Mouse (Mus musculus): ENCODE measurements around the gene Mcm2.
A peak's percentile ranks its signal among the peaks of the same experiment; 100 is the strongest.

Mcm2 gene

DNA sequence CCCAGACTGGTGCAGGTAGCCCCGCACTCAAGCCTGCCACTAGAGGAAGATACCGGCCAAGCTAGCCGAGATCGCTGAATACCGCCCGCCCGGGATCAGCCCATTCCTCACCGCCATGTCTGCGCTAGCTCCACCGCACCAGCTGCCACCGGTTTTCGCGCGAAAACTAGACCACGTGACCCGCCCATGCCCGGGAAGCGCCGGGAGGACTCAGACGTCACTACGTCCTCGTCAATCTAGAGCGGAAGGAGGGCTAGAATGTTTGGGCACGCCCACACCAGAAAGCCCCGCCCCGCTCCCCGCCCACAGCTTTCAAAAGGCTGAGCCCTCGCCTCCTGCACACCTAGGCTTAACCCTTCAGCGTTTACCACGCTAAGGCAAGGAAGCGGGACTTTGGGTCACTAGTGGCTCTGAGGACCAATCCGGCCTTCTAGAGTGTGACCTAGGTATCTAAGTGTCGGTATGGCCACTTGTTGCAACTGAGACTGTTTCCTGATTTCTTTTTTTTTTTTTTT is at the start of gene Mcm2:
Gene Mcm2 (minus strand): TSS at position 247 of the 515 bp plus-strand sequence.
- DNase-seq (ENCODE audit: low read depth, low spot score), result peak; percentile 99

DNA sequence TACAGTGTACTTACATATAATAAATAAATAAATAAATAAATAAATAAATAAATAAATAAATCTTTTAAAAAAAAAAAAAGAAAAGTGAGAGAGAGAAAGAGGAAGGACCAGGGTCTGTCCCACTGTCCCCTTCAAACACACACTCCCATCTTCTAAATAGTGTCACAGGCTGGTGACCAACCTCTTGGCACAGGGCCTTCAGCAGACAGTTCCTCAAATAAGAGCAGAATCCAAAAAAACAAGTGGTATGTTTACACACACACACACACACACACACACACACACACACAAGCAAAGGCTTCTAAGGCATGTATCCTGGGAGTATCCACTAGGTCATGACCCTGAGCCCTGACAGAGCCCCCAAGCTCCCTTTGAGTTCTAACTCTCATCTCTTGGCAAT is 49.2 kb upstream of the Mcm2 start:
- DNase-seq (ENCODE audit: low read depth, low spot score), result no peak

DNA sequence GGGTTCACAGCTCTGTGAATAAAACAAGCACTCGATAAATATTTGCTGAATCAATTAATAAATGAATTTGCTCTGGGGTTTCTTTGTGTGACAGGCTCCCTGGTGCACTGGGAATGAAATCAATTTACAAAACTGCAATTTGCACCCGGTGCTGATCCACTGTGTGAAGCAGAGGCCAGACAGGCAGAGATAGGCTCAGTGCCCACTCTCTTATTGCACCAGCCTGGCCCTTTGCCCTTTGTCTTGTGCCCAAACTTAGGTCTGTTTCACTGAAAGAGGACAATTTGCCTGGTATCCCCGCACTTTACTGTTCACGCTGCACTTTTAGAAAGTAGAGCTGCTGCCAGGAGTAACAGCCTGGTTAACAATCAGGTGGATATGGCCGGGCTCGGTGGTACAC is 47.9 kb upstream of the Mcm2 start:
- DNase-seq (ENCODE audit: low read depth, low spot score), result no peak

DNA sequence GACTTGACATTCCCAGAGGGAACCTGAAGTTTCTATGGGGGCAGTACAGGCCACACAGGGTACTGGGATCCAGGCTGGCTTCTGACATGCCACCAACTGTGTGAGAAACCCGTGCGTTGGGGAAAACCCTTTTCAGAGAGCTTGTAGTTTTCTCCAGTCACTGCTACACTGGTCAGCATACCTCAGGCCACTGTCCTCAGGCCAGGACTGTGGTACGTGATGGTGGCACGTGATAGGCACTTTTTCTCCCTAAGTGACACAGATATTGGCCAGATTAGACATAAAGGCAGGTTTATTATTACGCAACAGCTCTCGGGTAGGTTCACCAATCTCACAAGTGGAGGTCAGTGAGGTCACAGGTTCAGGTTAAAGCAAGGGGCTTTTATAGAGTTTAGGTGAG is 45.1 kb upstream of the Mcm2 start:
- DNase-seq (ENCODE audit: low read depth, low spot score), result no peak

DNA sequence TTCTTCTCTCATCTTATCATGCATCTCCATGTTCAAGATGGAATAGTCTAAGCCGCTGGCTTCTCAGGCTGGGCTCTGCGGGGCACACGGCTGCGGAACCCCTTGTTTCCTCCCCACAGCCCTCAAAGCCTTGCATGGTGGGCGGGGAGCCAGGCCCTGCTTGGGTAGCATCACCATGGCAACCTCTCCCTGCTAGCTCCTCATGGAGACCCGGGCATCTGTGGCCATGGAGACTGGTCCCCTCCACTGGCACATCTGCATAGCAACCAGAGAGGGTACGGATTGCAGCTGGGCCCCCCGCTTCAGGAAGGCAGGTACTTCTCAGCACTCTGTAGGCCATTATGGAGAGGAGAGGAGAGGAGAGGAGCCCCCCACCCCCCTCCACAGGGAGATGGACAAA is 44.0 kb upstream of the Mcm2 start:
- DNase-seq (ENCODE audit: low read depth, low spot score), result no peak

DNA sequence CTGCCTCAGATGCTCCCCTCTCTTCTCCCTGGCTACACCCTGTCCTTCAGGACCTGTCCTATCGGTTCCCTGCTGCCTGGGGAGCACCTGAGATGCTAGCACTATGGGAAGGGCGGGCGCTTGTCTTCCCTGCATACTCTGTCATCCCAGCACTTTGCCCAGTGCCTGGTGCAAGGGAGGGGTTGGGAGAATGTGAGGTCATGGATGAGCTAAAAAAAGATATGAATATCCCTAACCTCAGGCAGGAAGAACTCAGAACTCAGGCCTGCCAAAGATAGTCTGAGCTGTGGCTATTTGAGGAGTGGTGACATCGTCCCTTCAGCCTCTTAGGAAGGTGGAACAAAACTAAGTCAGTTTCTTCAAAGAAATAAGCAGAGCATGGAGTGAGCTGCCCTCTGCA is 43.0 kb upstream of the Mcm2 start:
- no peak for DNase-seq (ENCODE audit: low read depth, low spot score)

DNA sequence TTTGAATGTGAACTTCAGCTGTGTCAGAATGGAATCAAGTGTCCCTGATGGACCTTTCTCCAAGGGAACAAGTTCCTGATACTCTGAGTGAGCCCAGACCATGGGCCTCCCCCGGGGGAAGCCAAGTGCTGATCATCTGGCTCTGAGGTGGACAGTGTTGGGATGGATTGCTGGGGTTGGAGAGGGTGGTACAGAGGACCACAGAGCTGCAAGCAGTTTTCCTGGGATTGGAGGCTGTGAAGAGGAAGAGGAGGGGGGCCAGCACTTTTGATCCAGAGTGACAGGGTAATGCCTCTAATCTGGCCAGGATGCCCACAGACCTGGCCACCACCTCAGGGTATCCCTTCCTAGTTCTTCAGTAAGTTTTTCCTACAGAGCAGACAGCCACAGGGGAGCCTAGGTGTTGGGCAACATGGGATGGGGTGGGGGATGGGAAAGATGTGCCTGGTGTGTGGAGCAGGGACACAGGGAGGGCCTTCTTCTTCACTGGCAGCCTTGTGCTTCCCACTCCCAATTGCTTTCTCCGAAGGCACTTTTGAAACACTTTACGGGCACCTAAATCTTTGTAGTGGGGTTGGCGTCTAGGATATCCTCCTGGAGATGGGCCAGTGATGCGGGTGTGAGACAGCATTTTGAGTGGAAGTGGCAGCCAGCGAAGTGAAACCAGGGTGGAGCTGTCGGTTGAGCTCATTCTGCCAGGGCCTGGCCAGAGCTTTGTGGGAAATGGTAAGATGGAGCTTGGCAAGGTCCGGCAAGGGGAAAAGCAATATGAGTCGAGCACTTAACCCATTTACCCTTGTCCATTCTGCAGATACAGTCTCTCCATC is 41.7 kb upstream of the Mcm2 start:
- DNase-seq (ENCODE audit: low read depth, low spot score), result no peak

DNA sequence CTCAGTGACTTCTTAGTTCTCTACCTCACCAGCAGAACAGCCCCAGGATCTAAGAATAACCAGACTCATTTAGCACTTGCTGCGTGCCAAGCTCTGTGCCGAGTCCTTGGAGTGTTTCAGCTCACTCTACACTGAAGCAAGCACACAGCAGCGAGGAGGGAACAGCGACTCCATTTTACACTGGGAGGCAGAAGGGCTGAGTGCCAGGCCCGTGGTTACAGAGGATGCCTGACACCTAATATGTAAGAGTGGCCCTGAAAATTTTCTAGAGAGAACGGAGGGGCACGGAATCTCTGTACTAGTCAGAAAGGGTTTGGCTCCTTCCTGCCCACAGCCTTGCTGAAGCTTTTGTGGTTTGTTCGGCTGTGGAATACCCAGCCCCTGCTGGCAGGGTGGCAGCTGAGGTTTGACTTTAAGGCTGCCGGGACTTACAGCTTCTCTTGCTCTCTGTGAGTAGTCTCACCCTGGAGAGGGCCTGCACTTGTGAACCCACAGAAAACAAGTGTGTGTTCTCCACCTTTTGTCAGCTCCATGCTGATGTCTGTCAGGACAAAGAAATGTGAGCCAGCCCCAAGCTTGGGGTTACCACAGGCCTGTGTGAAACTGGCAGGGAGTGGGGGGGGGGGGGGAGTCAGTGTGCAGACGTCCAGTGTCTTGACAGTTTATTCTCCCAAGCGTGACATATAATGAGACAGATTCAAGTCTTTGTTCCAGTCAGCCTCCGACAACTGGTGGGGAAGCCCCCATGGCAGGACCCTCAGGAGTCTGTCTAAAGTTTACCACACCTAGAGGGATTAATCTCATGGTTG is 40.9 kb upstream of the Mcm2 start:
- no peak for DNase-seq (ENCODE audit: low read depth, low spot score)

DNA sequence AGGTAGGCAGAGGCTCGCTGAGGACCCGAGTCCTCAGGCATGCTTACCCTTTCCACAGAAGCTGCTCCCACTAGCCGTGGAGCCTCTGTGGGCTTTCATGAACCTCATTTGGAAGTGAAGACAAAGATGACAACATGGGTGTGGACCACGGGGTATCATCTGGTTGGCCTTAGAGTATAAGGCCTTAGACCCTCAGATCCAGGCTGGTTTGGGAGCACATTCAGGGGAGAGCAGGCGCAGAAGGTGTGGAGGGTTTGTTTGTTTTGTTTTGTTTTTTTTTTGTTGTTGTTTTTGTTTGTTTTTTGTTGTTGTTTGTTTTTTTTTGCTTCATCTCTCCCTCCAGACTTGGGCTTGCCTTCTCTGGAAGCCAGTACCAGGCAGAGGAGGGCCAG is 40.1 kb upstream of the Mcm2 start:
- DNase-seq (ENCODE audit: low read depth, low spot score), result no peak

DNA sequence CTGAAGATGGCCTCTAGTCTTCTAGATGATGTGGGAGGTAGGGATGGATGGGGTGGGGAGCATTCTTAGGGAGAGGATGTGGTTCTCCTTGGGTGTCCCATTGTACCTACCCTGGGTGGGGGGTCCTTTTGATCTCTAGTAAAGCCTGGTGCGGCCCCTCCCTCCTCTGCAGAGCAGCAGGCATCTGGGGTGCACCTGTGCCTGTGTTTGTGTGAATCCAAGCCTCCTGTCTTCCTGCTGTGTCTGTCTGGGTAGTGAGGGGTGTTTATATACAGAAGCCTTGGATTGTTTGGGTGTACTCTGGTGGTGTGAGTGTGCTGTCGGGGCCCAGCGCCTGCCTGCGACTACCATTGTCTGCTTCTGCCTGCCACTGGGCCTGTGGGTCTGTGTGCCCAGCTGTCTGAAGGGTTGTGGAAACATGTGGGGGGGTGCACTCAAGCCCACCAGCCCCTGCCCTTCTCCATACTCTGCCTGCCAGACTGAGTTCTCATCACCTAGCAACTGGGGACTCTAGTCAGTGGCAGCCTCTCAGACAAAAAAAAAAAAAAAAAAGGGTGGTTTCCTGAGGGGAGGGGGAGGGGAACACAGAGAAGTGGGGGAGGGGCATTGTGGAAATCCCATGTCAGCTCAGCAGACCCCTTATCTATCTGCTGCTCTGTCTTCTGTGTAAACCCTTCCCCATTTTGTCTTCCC is 39.5 kb upstream of the Mcm2 start:
- no peak for DNase-seq (ENCODE audit: low read depth, low spot score)

DNA sequence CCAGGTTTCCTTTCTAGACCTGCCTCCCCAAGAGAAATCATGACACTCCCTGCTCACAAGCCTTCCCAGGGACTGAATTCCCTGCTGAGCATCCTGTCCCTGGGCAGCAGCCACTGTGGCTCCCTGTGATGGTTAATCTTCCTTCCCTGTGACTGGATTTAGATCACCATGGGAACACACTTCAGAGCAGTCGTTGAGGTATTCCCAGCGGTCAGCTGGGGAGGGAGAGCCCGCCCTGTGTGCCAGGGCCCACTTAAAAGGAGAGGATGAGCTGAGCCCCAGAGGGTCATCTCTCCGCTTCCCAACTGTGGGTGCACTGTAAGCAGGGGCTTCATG is 38.6 kb upstream of the Mcm2 start:
- DNase-seq (ENCODE audit: low read depth, low spot score), result no peak

DNA sequence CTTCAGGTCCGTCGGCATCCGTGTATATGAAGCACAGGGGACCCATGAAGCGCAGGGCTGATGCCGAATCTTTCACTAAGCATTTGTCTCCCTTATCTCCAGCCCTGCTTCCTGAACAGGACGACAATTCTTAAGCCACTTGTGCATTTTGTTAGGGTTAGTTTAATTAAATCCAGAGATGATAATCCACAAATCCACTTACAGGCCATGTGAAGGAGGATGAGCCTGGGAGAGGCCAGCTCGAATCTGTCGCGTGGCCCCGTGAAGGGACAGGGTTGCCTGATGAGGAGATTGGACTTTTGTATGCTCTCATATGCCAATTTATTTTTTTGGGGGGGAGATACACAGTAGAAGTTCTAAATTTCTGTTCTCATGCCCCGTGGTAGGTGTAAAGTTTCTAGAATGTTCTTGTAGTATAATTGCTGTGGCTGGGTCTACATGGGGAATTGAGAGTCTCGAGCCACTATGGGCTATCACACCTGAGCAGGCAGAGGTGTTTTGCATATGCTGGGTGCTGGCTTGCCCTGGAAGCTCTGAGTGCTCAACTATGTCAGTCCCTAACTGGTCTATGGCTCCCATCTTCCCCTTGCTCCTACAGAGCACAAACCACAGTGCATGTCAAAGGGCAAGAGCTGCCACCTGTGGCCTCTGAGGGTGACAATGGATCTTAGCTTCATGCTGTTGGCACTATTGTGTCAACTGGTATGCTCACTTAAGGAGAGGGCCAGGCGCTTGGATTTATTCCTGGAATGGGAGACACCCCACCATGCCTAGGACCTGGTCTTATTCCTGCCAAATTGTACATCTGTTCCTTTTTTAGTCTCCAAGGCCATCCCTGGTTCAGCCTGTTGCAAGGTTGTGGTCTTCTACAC is 38.0 kb upstream of the Mcm2 start:
- DNase-seq (ENCODE audit: low read depth, low spot score), result no peak

DNA sequence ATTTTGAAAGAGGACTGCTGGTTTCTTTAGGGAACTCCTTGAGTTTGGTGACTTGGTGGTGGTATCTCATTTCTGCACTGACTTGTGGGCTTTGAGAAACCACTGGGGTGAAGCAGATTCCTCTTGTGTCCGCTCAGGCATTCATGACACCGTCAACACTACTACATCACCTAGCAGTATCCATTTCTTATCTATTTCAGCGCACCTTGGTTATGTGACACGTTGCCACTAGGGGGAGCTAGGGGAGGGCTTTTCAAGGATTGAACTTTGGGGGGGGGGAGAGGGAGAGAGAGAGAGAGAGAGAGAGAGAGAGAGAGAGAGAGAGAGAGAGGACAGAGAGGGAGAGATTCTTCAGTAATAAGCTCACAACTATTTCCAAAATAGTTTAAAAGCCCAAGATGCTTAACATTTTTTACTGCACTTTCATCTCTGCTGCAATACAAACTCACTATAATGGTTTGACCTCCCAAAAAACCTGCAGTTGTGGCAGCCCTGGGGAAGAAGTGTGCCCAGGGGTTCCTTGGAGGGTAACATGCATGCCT is 37.2 kb upstream of the Mcm2 start:
- peak; percentile 63 for DNase-seq (ENCODE audit: low read depth, low spot score)

DNA sequence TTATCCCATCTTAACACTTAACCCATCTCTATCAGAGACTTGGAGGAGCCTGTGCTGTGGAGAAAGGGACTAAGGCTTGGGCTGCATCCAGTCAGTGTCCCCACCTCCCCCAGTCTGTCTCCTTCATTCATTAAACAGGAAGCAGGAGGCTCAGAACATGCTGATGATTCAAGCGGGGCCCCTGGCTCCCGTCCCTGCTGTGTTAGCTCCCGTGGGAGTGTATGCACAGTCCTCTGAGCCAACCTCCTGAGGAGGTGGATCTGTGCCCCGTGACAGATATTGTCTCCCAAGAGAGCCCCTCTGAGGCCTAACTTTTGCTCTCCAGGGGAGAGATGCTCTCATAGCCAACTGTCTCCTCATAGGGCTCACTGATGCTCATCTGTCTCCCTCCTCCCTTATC is 36.2 kb upstream of the Mcm2 start:
- no peak for DNase-seq (ENCODE audit: low read depth, low spot score)

DNA sequence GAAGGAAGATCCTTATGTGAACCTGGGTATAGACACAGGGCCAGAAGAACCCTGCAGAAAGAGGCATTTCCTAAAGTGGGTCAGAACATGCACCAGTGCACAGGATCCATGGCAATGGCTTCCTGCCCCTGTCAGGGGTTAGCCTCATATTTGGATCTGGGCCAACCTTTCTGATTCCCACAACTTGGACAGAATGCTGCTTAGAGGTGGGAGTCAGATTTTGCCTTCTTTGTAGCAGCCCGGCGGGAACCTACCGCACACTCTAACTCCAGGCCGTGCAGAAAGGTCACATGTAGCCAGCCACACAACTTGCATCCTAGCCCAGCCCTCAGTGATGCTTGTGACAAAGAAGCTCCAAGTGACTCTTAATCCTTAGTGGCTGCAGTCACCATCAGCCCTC is 35.6 kb upstream of the Mcm2 start:
- DNase-seq (ENCODE audit: low read depth, low spot score), result no peak

DNA sequence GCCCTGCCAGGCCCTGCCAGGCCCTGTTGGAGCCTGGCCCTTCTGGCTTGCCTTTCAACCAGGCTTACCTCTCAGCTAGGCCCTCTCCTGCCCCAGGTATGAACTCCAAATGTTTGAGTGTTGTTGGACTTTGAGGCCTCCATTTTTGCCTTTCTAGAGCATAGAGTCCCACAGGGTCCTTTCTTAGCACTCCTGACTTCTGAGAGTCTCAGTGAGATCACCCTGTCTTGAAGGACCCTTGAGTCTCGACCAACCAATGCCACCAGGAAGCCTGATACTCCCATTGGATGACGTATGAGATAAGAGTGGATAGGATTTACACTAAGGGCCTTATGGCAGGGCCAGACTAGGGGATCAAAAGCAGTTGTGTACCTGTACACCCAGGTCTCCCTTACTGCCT is 32.9 kb upstream of the Mcm2 start:
- no peak for DNase-seq (ENCODE audit: low read depth, low spot score)

DNA sequence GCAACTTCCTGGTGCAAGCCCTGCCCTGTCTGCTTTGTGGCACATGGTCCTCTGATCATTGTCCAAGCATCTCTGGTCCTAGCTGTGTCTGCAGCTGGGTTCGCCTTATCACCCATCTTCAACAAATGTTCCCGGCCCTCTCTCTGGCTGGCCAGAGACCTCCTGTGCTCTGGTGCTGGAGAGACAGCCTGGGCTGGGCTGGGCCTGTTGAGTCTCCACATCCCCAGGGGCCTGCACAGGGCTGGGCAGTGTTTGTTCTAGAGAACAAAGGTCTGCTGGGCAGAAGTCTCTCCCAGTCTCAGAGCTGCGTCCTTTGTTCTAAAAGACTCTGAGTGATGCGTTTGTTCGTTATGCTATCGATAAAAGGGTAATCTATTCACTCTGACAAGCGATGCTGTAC is 31.5 kb upstream of the Mcm2 start:
- DNase-seq (ENCODE audit: low read depth, low spot score), result no peak

DNA sequence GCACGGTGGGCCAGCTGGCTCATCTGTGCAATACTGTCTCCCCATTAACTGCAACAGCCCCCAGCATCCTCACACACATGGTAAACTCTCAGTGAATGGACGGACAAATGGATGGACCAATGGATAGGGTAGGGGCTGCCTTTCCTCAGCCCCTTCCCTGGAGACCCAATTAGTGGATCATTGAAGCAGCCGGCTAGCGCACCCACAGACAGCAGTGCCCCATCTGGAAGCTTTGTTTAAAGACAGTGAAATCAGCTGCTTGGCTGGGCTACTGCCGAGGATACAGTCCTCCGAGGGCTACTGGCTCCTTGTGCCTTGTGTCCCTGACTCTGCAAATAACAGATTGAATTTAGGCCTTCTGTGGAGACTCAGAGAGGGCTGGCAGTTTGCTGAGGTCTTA is 30.9 kb upstream of the Mcm2 start:
- DNase-seq (ENCODE audit: low read depth, low spot score), result no peak

DNA sequence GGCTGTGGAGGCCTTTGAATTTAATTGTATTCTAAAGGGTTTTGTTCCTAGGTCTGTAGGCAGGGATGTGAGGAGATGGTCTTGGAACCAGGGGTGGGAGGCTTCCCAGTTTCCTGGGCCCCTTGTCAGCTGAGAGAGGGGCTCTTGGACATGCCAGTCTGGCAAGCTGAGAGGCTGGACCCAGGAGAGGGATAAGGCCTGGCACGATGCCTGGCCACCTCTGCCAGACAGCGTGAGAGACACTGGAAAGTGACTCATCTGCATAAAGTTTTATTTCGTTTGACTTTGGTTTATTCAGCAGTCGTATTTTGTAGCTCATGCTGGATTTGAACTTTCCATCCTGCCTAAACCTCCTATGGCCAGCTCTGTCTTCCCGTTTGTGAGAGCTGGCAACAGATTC is 30.0 kb upstream of the Mcm2 start:
- DNase-seq (ENCODE audit: low read depth, low spot score), result no peak

DNA sequence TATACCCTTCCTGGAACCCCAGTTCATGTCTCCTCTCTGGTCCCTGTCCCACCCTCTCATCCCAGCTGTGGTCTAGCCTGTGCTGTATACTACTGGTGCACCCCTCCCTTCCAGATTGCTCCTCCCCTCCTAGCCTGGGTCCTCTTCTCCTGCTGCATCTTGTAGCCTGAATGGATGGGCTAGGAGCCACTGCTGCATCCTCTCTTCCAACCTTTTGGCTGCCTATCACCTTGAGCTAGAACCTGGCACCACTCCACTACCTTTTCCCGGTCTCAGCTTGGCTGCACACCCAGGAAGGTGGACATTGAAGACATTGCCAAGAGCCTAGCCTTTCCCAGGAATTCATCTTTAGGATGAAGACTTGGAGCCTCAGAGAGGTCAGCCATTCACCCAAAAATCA is 29.4 kb upstream of the Mcm2 start:
- DNase-seq (ENCODE audit: low read depth, low spot score), result no peak

DNA sequence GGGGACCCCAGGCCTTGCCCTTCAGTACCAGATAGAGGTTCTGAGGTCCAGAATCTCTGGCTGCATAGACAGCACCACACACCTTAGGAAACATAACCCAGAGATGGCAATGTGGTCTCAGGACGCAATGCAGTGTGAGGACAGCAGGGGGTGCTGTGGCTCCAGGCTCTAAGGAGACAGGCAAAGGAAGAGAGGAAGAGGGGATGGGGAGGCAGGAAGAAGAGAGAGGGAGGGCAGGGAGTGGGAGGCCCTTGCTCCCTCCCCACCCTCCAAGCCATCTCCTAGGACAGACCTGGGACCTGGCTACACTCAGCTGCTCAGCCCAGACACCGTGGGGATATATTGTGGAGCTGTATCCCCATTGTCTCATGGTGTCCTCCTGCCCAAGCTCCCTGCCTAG is 29.0 kb upstream of the Mcm2 start:
- peak; percentile 66 for DNase-seq (ENCODE audit: low read depth, low spot score)

All from ES-CJ7 (cell line).